Comparison of ENCODE assay signal across 17 mouse cellular contexts in the genomic region with DNA sequence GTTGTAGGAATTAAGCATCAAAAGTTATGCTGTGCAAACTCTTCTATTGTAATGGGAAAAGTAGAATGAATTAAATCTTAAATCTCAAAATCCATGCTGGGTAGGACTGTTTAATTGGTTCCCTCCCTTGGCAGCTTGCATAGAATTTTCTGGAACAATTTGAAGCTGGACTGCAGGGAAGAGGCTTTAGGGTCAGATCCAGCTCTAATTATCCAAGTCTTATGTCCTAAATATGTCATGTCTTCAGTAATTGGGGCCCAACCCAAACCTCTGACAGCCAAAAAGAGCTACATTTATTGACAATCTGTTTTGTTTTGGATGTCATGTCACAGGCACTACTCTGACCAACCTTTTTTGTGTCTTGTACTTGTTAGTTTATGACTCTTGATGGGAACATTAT.
"Had no signal": no experiment of that assay in that cellular context is flagged by ENCODE, and none has a peak within 500 bp of the region (broad histone marks: within the 10 kb centered on the region; RNA-seq: fewer than 3 reads in every experiment).

No protein-coding gene starts in this region.

- DNase-seq: cerebellum, adult 8-10 months; cerebellum, adult 9-10 months; cerebellum, adult 9-11 months; cerebellum, postnatal 10 days; cerebellum, postnatal 14 days; cerebellum, postnatal 25 days; cerebellum, postnatal 36 days; embryo, embryonic 11 days; forebrain, postnatal 0 days; gastrocnemius, adult 2 months; gastrocnemius, postnatal 10 days; gastrocnemius, postnatal 14 days; gastrocnemius, postnatal 25 days; gastrocnemius, postnatal 36 days; heart, adult 11 months; heart, adult 18-20 months; heart, adult 2 months had no signal
